ENCODE assay signal across 30 mouse cellular contexts in genomic region chr9:99709588-99710248, GRCm38 (mm10). TPM values are rescaled to one million over a fixed set of nuclear protein-coding genes. Genes with fewer than 3 reads are reported as not detected.
DNase-seq lines count a peak whose midpoint lies in the region; ATAC-seq and TF ChIP-seq lines count a peak whose summit lies in the region.
"Had no signal": no experiment of that assay in that cellular context is flagged by ENCODE, and none has a peak within 500 bp of the region (broad histone marks: within the 10 kb centered on the region; RNA-seq: fewer than 3 reads in every experiment).

No protein-coding gene starts in this region.

- H3K27me3 ChIP-seq in heart, adult 2 months (ENCODE audit: control insufficient read depth, insufficient read depth, low read length) = no peaks in the 10 kb centered on the region
- no peaks in the 10 kb centered on the region for H3K27me3 ChIP-seq in lung, embryonic 15.5 days
- H3K27me3 ChIP-seq in forebrain, embryonic 14.5 days (replicated peaks; ENCODE audit: control insufficient read depth, insufficient read depth, low read length) = no peaks in the 10 kb centered on the region
- H3K27me3 ChIP-seq: embryonic facial prominence, embryonic 15.5 days; heart, embryonic 15.5 days; hindbrain, embryonic 13.5 days; limb, embryonic 13.5 days; liver, embryonic 13.5 days had no signal

- no peak for TF ChIP-seq EP300 in heart, adult 2 months (IDR thresholded peaks at IDR 0.05; ENCODE audit: insufficient read depth, low read depth, low read length)

- H3K79me2 ChIP-seq in heart, adult 2 months (replicated peaks; ENCODE audit: control insufficient read depth, insufficient read depth, low read length) = no peaks in the 10 kb centered on the region

- H3K9me3 ChIP-seq in lung, embryonic 15.5 days = no peaks in the 10 kb centered on the region
- no peaks in the 10 kb centered on the region for H3K9me3 ChIP-seq in forebrain, embryonic 14.5 days (replicated peaks; ENCODE audit: control insufficient read depth, low read length)
- H3K9me3 ChIP-seq: embryonic facial prominence, embryonic 15.5 days; heart, embryonic 15.5 days; hindbrain, embryonic 13.5 days; limb, embryonic 13.5 days; liver, embryonic 13.5 days; midbrain, embryonic 10.5 days had no signal

- H3K9ac ChIP-seq in heart, adult 2 months (ENCODE audit: low read depth, low read length) = no peak overlapping the region
- H3K9ac ChIP-seq in lung, embryonic 15.5 days = peak overlapping the region; percentile 49
- no peak overlapping the region for H3K9ac ChIP-seq in forebrain, embryonic 14.5 days (ENCODE audit: low read length)
- H3K9ac ChIP-seq: embryonic facial prominence, embryonic 15.5 days; heart, embryonic 15.5 days; hindbrain, embryonic 13.5 days; limb, embryonic 13.5 days; liver, embryonic 13.5 days had no signal

- H3K4me1 ChIP-seq in heart, adult 2 months (ENCODE audit: control insufficient read depth, insufficient read depth, low read length) = no peaks in the 10 kb centered on the region
- H3K4me1 ChIP-seq in lung, embryonic 15.5 days = peaks cover 8% of the 10 kb centered on the region; the same call in 1 of the 2 replicates
- H3K4me1 ChIP-seq in forebrain, embryonic 14.5 days (ENCODE audit: control insufficient read depth, insufficient read depth, low read length) = no peaks in the 10 kb centered on the region
- H3K4me1 ChIP-seq: embryonic facial prominence, embryonic 15.5 days; heart, embryonic 15.5 days; hindbrain, embryonic 13.5 days; limb, embryonic 13.5 days; liver, embryonic 13.5 days; midbrain, embryonic 10.5 days had no signal

- no peaks in the 10 kb centered on the region for H3K36me3 ChIP-seq in heart, adult 2 months (ENCODE audit: control insufficient read depth, insufficient read depth, low read length)
- no peaks in the 10 kb centered on the region for H3K36me3 ChIP-seq in lung, embryonic 15.5 days
- H3K36me3 ChIP-seq in forebrain, embryonic 14.5 days (ENCODE audit: control insufficient read depth, insufficient read depth, low read length) = no peaks in the 10 kb centered on the region
- H3K36me3 ChIP-seq: embryonic facial prominence, embryonic 15.5 days; heart, embryonic 15.5 days; hindbrain, embryonic 13.5 days; limb, embryonic 13.5 days; liver, embryonic 13.5 days; midbrain, embryonic 10.5 days had no signal

- no peak for TF ChIP-seq CTCF in heart, adult 2 months (IDR thresholded peaks at IDR 0.05)

- TF ChIP-seq POLR2A in heart, adult 2 months (IDR thresholded peaks at IDR 0.05; ENCODE audit: insufficient read depth, low read depth, low read length) = no peak

- no peak overlapping the region for H3K27ac ChIP-seq in heart, adult 2 months
- peak overlapping the region; percentile 97 for H3K27ac ChIP-seq in lung, embryonic 15.5 days
- no peak overlapping the region for H3K27ac ChIP-seq in forebrain, embryonic 14.5 days (ENCODE audit: low read depth, low read length)
- H3K27ac ChIP-seq: embryonic facial prominence, embryonic 15.5 days; heart, embryonic 15.5 days; hindbrain, embryonic 13.5 days; limb, embryonic 13.5 days; liver, embryonic 13.5 days; midbrain, embryonic 10.5 days had no signal

- peak; percentile 86 for DNase-seq in heart, adult 11 months
- DNase-seq in heart, adult 2 months = no peak
- DNase-seq in lung, postnatal 36 days = peak; percentile 77
- DNase-seq in layer of hippocampus, adult 11-12 months (ENCODE audit: low spot score) = no peak
- DNase-seq in forebrain, embryonic 14.5 days (ENCODE audit: low spot score) = no peak
- no peak for DNase-seq in embryo, embryonic 10 days (ENCODE audit: low spot score)
- DNase-seq: adrenal gland, postnatal 14 days; cerebellum, adult 2 months; gastrocnemius, postnatal 14 days; heart, postnatal 36 days; kidney, adult 11 months; kidney, postnatal 4 days; layer of hippocampus, adult 9-11 months; liver, embryonic 13.5 days; right cerebral cortex, adult 18-20 months; right cerebral cortex, postnatal 4 days; thymus, postnatal 25 days had no signal

- peak; percentile 86 for ATAC-seq in lung, embryonic 15.5 days (ENCODE audit: borderline replicate concordance, extremely low read depth, low FRiP score, low TSS enrichment)
- no peak for ATAC-seq in forebrain, embryonic 14.5 days
- ATAC-seq: forebrain, embryonic 16.5 days; midbrain, embryonic 16.5 days had no signal

- no peak overlapping the region for H3K4me3 ChIP-seq in heart, adult 2 months
- peak overlapping the region; percentile 38 for H3K4me3 ChIP-seq in lung, embryonic 15.5 days
- H3K4me3 ChIP-seq in forebrain, embryonic 14.5 days (ENCODE audit: low read depth, low read length) = no peak overlapping the region
- H3K4me3 ChIP-seq: embryonic facial prominence, embryonic 15.5 days; heart, embryonic 15.5 days; hindbrain, embryonic 13.5 days; limb, embryonic 13.5 days; liver, embryonic 13.5 days; midbrain, embryonic 10.5 days; myocyte had no signal

- intact Hi-C loops in heart, adult 2 months (cut with DNase I) = no loop called here

- WGBS in heart, adult 2 months = 84% methylated on average over 22 of the region's 22 CpGs
- 63% methylated on average over 22 of the region's 22 CpGs for WGBS in lung, embryonic 15.5 days
- 90% methylated on average over 22 of the region's 22 CpGs for WGBS in forebrain, embryonic 14.5 days

- H3K4me2 ChIP-seq in lung, embryonic 15.5 days = peak overlapping the region; percentile 41
- no peak overlapping the region for H3K4me2 ChIP-seq in forebrain, embryonic 14.5 days (ENCODE audit: low read length)
- H3K4me2 ChIP-seq: embryonic facial prominence, embryonic 15.5 days; heart, embryonic 15.5 days; hindbrain, embryonic 13.5 days; limb, embryonic 13.5 days; liver, embryonic 13.5 days had no signal

RNA-seq across cellular contexts. Expression of gene Cldn18, which starts 7.3 kb away (rescaled TPM):
- total RNA-seq in heart, adult 2 months (2021) = not detected
- polyA plus RNA-seq in heart, adult 2 months (2012; rRNA removed) = 1.2 TPM in 1 of 2 replicates, not detected in the other
- 311 and 329 TPM in 2 replicates for polyA plus RNA-seq in lung, embryonic 15.5 days (2015; fragmentation: Nextera tagmentation; extraction: Ambion mirVana)
- polyA plus RNA-seq in forebrain, embryonic 14.5 days (2014; fragmentation: Nextera tagmentation; extraction: Ambion mirVana) = not detected in 2 replicates
- total RNA-seq: adrenal gland, postnatal 14 days; gastrocnemius, postnatal 14 days; heart, adult 8-10 months; heart, postnatal 36 days; left cerebral cortex, adult 18-20 months; left cerebral cortex, postnatal 25 days had no signal
- polyA plus RNA-seq: cerebellum, adult 2 months; embryonic facial prominence, embryonic 15.5 days; forebrain, embryonic 16.5 days; limb, embryonic 13.5 days; liver, embryonic 13.5 days; midbrain, embryonic 10.5 days; midbrain, embryonic 16.5 days; myocyte; neural tube, embryonic 14.5 days had no signal

Comparison
In these comparisons a context has a peak if more than half of its experiments do, and no peak if none do; other contexts are left out.
1. DNase-seq: peak in heart, adult 11 months (single experiment) and lung, postnatal 36 days (single experiment); none in heart, adult 2 months (0 of 2), layer of hippocampus, adult 11-12 months (single experiment), forebrain, embryonic 14.5 days (single experiment) and embryo, embryonic 10 days (single experiment).
2. RNA of gene Cldn18, which starts 7.3 kb away (polyA plus RNA-seq): 311 to 329 TPM in lung, embryonic 15.5 days; 1.2 TPM in heart, adult 2 months and not detected in forebrain, embryonic 14.5 days; every median in the first group is over 100 times any median in the second.